Mouse (Mus musculus) c-Kit-negative CD71-positive TER-119-positive erythroid progenitor cells, embryonic 14.5 days (primary cell): ENCODE measurements around the gene Mical3.
A peak's percentile ranks its signal among the peaks of the same experiment; 100 is the strongest.

Source experiments
- DNase-seq: peaks from one replicate; pipeline ENCODE4 v3.0.0-alpha.2; 2013; ENCODE audit warnings: low read depth, low spot score

Gene Mical3

DNA sequence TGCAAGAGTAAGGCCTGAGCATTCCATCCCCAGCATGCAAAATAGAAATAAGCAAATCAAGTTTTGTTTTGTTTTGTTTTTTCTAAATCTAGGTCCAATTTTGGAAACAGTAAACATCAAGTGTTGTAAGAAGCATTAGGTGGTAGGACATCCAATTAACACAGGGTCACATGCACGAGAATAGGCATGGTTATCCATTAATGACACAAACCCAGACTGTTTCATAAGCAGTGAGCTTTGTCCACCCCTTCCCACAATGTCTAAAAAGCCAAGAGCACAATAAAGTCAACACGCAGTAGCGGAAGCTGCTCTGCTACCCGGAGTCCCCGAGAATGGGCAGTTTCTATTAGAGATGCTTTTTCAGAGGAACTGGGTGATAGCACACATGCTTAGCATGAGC lies 225.7 kb downstream of the Mical3 start:
- no peak for DNase-seq

GRCm38 (mm10) chr6:120903961-120904360 lies 226.8 kb downstream of the Mical3 start:
- DNase-seq, result no peak

DNA sequence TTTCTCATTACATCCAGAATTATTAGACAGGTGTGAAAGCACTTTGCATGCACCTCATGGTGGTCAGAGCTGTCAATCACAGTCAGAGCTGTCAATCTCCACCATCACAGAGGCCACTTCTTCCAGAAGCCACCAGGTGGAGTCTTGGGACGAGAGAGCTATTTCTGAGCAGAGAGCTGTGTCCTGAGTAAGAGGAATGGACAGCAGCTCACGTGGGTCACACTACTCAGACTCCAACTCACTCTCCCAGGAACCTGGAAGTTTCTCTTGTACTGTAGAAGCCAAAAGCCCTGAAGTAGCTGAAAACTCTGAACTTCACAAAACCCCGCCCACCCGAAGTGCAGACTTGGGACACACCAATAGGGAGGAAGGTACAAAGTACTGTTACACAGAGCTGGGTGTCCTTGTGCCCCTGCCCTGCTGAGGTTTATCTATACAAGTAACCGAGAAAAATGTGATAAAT lies 227.3 kb downstream of the Mical3 start:
- peak; percentile 36 for DNase-seq

DNA sequence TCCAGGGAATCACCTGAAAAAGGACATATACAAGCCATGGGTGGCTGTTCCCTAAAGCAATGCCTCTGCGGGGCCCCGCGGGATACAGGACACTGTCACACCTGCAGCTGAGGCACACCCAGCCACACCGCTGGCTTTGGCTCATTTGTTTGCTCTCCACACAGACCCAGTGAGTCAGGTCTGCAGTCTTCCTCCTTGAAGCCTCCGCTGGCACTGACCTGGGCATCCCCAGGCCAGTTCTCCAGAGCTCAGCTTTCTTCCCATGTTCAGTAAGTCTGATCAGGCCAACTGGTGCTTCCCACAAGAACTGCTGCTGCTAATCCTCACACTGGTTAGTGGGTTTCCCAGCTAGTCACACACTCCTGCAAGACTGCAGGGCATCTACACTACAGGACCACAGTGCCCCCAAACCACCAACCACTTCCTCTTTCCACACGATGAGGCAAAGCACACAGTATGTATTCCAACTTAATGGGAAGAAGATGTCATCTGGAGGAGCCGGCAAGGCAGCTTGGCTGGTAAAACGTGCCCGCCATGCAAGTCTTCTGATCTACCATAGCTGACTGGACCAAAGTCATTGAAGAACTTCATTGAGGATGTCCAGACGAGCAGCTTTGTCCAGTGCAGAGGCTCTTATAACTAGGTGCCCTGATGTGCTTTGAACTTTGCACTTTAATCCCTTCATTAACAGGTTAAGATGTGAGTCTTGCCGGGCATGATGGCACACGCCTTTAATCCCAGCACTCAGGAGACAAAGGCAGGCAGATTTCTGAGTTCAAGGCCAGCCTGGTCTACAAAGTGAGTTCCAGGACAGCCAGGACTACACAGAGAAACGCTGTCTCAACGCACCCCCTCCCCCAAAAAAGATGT lies 228.8 kb downstream of the Mical3 start:
- no peak for DNase-seq

- DNase-seq, result peak; percentile 48
These were observed 232.5 kb downstream of the Mical3 start for GRCm38 (mm10) chr6:120898188-120898833.

GRCm38 (mm10) chr6:120894524-120894923 lies 236.3 kb downstream of the Mical3 start:
- DNase-seq, result no peak

DNA sequence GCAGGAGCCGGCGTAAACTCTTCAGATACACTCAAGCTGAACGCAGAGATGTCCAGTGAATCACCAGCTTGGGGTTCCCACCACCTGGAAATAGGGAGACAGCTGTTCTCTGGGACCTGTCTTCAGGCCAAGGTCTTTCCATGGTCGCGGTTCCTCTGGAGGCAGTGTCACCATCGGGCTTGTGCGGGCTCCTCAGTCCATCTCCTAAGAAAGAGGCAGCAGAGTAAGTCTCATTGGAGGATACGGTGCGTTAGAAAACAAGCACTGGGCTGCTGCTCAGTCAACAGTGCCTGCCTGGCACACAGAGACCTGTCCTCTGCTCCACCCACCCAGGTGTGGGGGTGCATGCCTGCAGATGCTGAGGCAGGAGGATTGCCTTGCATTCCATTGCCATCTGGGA lies 236.7 kb downstream of the Mical3 start:
- no peak for DNase-seq

GRCm38 (mm10) chr6:120886696-120887095 lies 244.1 kb downstream of the Mical3 start:
- no peak for DNase-seq

GRCm38 (mm10) chr6:120884436-120884835 lies 246.4 kb downstream of the Mical3 start:
- DNase-seq, result no peak
